Mouse (Mus musculus) adrenal gland, adult 18-20 months (tissue): ENCODE results near the gene Klf16. TPM values are rescaled to one million over a fixed set of nuclear protein-coding genes. Genes with fewer than 3 reads are reported as not detected.

Experiments used
- DNase-seq, 2 experiments: peaks; one replicate each; pipeline ENCODE4 v3.0.0; 2021 to 2022; ENCODE audit warnings: low spot score in 2 of 2
- microRNA-seq, 2 experiments: library from miRNA; unstranded; fragments of <30 nt; microRNA quantifications; one replicate each; pipeline ENCODE4 v1.2.0; 2021; ENCODE audit warnings: borderline number of aligned reads in 2 of 2
- total RNA-seq, 2 experiments: library from RNA; stranded (reverse); gene quantifications; 1 replicate in 1 of 2; 2 replicates in 1 of 2; pipeline ENCODE4 v1.2.3; 2021

The Klf16 gene
- total RNA-seq, 2 experiments from 2014 or later, result 11.3 to 12.3 TPM

- no peak for DNase-seq
Observed at GRCm38 (mm10) chr10:80547539-80547938, 29.6 kb downstream of the Klf16 start.

DNA sequence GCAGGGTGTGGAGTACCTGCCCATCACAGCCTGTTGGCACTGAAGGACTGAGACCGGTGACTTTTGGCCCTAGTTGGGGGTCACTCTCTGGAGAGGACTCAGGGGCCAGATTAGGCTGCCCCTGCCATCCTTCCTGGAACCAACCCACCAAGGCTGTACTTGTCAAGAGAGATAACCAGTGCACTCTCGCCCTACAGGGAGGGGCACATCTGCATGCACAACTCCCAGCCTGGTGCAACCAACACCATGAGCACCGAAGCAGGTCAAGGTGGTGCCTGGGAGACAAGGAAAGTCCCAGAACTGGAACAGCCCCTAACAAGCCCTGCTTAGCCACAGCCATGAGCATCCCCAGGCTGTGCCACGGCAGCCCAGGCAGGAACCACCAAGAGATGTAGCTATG lies 30.2 kb downstream of the Klf16 start:
- no peak for DNase-seq

DNA sequence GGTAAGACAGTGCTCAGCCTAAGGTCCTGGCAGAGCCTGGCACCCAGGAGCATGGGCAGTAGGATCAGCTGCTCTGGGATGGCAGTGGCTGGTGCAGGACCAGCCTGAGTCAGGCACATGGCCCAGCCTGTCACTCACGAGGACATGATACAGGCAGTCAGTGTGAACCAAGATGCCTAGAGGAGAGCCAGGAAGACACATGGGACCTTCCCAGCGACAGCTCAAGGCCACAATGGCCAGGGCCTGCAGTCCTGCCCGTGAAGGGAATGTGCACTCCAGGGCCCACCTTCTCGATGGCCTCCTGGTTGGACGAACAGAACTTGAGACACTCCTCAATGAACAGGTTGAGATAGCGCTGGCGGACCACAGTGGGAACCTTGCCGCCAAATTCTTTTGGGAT lies 31.5 kb downstream of the Klf16 start:
- no peak for DNase-seq

GRCm38 (mm10) chr10:80543873-80544272 lies 33.2 kb downstream of the Klf16 start:
- no peak for DNase-seq

DNA sequence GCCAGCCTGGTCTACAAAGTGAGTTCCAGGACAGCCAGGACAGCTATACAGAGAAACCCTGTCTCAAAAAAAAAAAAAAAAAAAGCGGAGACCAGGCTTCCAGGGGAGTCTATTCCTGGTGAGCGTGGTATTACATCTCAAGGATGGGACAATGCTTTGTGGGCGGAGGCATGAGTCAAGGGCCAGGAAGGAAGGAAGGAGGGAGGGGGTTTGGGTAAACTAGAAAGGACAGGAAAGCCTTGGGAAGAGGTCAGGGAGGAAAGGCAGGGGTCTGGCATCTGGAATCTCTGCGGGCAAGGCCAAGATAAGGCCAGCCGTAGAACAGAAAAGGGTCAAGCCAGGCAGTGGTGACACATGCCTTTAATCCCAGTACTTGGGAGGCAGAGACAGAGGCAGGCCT lies 37.6 kb downstream of the Klf16 start:
- no peak for DNase-seq

DNA sequence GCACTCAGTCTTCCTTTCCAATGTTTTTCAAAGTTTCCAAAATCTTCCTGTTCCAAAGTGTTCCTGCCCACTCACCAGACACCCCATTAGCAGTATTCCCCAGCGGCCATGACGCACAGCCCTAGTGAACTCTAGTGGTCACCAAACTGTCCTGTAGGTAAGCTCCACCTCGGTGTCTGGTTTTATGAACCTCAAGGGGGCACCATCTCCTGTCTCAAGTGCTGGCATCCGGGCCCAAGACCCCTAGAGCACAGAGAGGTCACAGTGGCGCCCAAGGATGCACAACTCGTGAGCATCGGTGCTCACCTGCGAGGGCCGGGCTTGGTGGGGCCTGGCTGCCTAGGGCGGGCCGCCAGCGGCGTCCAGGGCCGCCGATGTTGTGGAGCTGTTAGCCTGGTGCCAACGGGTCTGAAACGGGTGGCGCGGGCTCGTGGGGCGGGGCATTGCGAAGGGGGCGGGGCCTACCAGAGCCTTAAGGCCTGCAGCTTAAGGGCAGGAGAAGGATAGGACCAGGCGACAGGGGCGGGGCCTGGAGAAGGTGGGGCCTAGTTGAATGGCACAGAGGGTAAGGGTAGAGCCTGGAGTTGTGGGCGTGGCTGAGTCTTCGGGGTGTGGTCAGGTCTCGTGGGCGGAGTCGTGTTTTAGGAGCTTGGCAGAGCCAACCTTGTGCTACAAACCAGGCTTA lies 38.3 kb downstream of the Klf16 start, which contains the start of gene Atp8b3:
TSS of gene Atp8b3 (minus strand) at position 415 of the 685 bp plus-strand sequence.
- DNase-seq, result peak; percentile 72 to 79

DNA sequence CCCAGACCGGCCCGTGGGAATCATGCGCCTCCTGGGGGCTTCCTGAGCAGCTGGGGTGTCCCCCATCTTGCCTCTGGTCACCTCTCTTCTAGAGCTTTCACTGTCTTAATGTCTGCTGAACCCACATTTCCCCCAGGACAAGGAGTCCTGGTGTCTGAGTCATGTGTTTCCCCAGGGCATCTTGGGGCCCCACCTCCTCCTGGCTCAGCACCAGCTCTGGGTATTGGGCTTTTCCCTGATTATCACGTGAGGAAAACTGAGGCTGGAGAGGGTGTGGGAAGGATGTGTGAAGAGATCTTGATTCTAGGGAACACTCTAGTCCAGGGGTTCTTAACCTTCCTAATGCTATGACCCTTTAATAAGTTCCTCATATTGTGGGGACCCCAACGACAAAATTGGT lies 38.9 kb downstream of the Klf16 start:
- no peak for DNase-seq

GRCm38 (mm10) chr10:80535711-80536110 lies 41.4 kb downstream of the Klf16 start:
- no peak for DNase-seq

GRCm38 (mm10) chr10:80535071-80535470 lies 42.0 kb downstream of the Klf16 start:
- DNase-seq, result no peak

DNA sequence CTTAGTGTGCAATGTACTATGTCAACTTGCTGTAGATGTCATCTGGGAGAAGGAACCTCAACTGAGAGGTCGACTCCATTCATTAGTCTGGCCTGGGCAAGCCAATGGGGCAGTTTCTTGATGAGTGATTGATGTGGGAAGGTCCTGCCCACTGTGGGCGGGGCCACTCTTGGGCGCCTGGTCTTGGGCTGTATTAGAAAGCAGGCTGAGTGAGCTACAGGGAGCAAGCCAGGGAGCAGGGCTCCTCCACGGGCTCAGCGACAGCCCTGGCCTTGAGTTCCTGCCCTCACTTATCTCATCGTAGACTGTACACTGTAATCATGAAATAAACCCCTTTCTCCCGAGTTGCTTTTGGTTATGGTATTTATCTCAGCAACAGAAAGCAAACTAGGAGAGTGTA lies 43.4 kb downstream of the Klf16 start:
- no peak for DNase-seq

DNA sequence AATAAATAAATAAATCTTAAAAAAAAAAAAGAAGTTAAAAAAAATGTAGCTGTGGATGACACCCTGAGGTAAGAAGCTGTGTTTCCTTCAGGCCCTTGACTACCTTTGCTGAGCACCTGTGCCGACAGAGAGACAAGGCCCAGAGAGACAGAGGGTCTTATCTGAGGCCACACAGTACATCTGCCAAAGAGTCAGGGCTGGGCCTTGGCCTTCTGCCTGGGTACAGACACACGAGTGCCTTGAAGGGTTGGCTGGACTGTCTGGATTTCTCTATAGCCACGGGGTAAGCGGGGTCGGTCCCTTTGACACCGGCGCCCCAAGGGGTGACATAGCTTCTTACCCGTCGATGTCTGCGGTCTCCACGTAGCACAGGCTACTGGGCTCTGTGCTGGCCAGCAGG lies 44.3 kb downstream of the Klf16 start:
- DNase-seq, result no peak

DNA sequence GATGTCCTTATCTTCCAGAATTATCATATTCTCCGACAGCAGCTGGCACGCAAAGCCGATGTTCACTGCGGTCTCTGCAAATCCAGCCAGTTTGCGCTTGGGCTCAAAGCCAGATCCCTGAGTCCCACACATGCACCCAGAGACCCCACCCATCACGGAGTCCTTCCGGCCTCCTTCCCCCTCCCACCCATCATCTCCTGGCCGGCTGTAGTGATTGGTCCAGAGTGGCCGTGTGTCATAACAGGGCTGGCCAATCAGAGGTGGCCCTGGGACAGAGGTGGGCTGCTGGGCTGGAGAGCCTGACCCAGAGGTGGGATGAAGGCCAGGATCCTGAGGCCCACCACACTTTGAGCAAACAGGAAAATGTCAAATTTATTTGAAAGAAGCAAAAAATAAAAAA lies 50.9 kb downstream of the Klf16 start:
- no peak for DNase-seq

DNA sequence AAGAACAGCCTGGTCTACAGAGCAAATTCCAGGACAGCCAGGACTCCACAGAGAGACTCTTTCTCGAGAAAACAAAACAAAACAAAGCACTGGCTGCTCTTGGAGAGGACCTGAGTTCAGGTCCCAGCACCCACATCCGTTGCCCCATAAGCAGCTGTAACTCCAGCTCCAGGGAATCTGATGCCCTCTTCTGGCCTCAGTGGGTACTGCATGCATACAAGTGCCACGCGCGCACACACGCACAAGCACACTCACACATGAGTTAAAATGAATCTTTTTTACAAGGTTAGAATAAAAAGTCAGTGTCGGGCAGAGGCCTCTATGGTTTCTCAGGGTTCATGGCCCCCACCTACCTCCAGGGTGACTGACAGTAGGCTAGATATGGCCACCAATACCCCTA lies 53.8 kb downstream of the Klf16 start:
- no peak for DNase-seq

GRCm38 (mm10) chr10:80519287-80519686 lies 57.8 kb downstream of the Klf16 start:
- DNase-seq, result no peak

Small RNA genes lying within 50 kb of the gene (microRNA-seq; reads per million reads assigned to microRNA genes)
- gene Mir6912, result 0.95 to 2.4 reads per million in 2 experiments

Other genes starting within 250 kb of the Klf16 start
- gene Pcsk4, start 247.8 kb downstream of the Klf16 start, total RNA-seq, result 1 to 10 TPM; 1.6 to 3.1 TPM
- 10 to 100 TPM; 10.2 to 20.8 TPM for gene Reep6, start 247.4 kb downstream of the Klf16 start, total RNA-seq
- gene Adamtsl5, start 228.9 kb downstream of the Klf16 start, total RNA-seq, result 10 to 100 TPM in 1 of 2 experiments, 1 to 10 TPM in 1; 5.1 to 11.5 TPM
- under 1 TPM; 0.19 to 0.27 TPM for gene Plk5, start 220.9 kb downstream of the Klf16 start, total RNA-seq
- gene Mex3d, start 189.7 kb downstream of the Klf16 start, total RNA-seq, result 10 to 100 TPM; 16.6 to 18.0 TPM
- gene Mbd3, start 177.8 kb downstream of the Klf16 start, total RNA-seq, result 100 to 1,000 TPM; 137 to 157 TPM
- gene Uqcr11, start 170.5 kb downstream of the Klf16 start, total RNA-seq, result 1,000 to 10,000 TPM in 1 of 2 experiments, 100 to 1,000 TPM in 1; 797 to 1,071 TPM
- 10 to 100 TPM; 32.9 to 44.2 TPM for gene Tcf3, start 143.7 kb downstream of the Klf16 start, total RNA-seq
- gene Onecut3, start 82.5 kb downstream of the Klf16 start, total RNA-seq, result not detected
- gene Atp8b3, start 38.2 kb downstream of the Klf16 start, total RNA-seq, result 1 to 10 TPM in 1 of 2 experiments, under 1 TPM in 1; 0.80 to 1.1 TPM
- 10 to 100 TPM; 32.9 to 48.4 TPM for gene Rexo1, start 15.8 kb downstream of the Klf16 start, total RNA-seq
- 100 to 1,000 TPM in 1 of 2 experiments, 10 to 100 TPM in 1; 94.5 to 102 TPM for gene Abhd17a, start 13.0 kb upstream of the Klf16 start, total RNA-seq
- gene Scamp4, start 25.6 kb upstream of the Klf16 start, total RNA-seq, result 10 to 100 TPM; 49.7 to 54.4 TPM
- 1 to 10 TPM; 1.8 to 2.1 TPM for gene Adat3, start 25.6 kb upstream of the Klf16 start, total RNA-seq
- 1 to 10 TPM; 2.6 to 3.0 TPM for gene Gm49322, start 28.7 kb upstream of the Klf16 start, total RNA-seq
- 100 to 1,000 TPM; 134 to 140 TPM for gene Csnk1g2, start 45.5 kb upstream of the Klf16 start, total RNA-seq
- 10 to 100 TPM; 51.4 to 58.5 TPM for gene Btbd2, start 79.8 kb upstream of the Klf16 start, total RNA-seq
- gene Mknk2, start 100.8 kb upstream of the Klf16 start, total RNA-seq, result 100 to 1,000 TPM; 162 to 331 TPM
- 10 to 100 TPM; 16.1 to 29.6 TPM for gene Mob3a, start 124.7 kb upstream of the Klf16 start, total RNA-seq
- 10 to 100 TPM; 11.0 to 18.0 TPM for gene Izumo4, start 124.9 kb upstream of the Klf16 start, total RNA-seq
- gene Ap3d1, start 164.9 kb upstream of the Klf16 start, total RNA-seq, result 100 to 1,000 TPM in 1 of 2 experiments, 10 to 100 TPM in 1; 97.1 to 104 TPM
- gene Dot1l, start 177.9 kb upstream of the Klf16 start, total RNA-seq, result 10 to 100 TPM; 61.0 to 66.4 TPM
- 10 to 100 TPM; 47.8 to 50.5 TPM for gene Sf3a2, start 220.9 kb upstream of the Klf16 start, total RNA-seq
- 10 to 100 TPM; 69.0 to 87.2 TPM for gene Plekhj1, start 221.3 kb upstream of the Klf16 start, total RNA-seq
- gene Amh, start 227.9 kb upstream of the Klf16 start, total RNA-seq, result 1 to 10 TPM in 1 of 2 experiments, under 1 TPM in 1; 0.83 to 1.5 TPM
- 1 to 10 TPM; 4.0 to 7.3 TPM for gene Jsrp1, start 236.2 kb upstream of the Klf16 start, total RNA-seq
- gene Oaz1, start 249.3 kb upstream of the Klf16 start, total RNA-seq, result 100 to 1,000 TPM; 903 to 981 TPM